Mouse (Mus musculus) adrenal gland, adult 2 months (tissue): ENCODE measurements at regions not wholly inside any gene's neighbourhood (a gene's known extent, or its start where the extent isn't known, plus 50 kb on each side); places are given as distances from the start of the nearest gene placed in this dataset.
"Not testable (repeated sequence)": the region's sequence is repeated elsewhere in the genome, so short reads cannot be mapped to it uniquely, and the experiment has no call there.

ENCODE experiments used
- DNase-seq: peaks from one replicate; pipeline ENCODE4 v3.0.0; 2021

DNA sequence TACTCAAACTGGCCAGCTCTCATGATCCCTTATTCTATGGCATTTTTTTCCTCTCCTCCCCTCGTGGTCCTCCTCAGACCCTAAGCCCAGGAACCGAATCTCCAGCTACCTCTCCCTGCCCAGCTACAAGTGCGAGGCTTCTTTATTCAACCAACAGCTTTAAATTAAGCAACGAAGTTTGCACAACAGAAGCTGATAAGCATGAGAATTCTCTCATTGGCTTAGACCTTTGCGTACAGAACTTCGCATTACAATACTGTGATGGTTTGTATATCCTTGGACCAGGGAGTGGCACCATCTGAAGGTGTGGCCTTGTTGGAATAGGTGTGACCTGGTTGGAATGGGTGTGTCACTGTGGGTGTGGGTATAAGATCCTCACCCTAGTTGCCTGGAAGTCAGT is 205.4 kb downstream of the Diras2 start:
- not testable (repeated sequence) for DNase-seq

DNA sequence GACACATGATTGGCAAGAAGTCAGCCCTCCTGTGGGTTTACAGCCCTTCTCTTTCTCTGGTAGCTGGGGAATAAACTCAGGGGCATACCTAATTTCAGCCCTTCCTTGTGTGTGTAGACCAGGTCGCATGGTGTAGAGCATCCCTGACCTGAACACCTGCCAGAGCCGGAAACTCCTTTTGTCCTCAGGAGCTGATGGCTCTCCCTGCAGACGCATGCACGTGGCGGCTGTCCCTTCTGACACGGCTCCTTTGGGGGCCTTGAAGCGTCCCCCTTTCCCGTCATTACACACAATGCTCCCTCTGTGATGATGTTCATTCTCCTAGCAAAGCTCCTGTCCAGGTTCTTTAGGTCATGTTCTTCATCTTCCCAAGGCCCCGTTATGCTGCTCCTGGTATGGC is 203.3 kb downstream of the Diras2 start:
- no peak for DNase-seq

DNA sequence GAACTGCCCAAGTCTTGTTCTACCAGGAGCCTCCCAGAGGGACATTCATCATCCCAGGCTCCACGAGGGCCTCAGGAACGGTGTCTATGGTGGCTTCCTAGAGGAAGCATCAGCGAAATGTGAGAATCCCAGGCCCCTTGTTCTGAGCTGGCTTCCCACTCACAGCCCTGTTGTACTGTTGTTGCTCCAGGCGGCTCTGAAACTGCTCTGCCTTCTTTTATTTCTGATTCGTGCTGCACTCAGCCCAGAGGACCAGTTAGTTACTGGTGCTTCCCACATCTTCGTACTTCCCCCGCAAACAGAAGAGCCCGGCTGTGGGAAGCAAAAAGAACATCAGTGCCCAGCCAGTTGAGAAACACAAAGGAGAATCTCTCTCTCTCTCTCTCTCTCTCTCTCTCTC is 202.3 kb downstream of the Diras2 start:
- no peak for DNase-seq

DNA sequence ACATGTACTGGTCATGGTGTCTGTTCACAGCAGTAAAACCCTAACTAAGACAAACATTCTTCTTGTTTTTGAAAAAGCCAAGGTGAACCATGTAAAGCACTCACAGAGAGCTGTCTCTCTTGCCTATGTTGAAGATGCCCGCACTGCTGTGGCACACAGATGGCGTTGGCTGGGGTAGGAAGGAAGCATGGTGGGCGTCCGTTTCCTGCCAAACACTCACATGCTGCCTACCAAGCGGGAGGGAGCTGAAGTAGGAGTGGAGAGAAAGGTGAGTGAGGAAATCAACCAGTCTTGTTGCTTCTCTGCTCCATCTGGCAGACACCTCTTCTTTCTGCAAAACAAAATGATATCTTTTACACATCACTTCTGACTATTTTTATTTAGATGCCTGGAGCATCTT is 200.0 kb downstream of the Diras2 start:
- no peak for DNase-seq

DNA sequence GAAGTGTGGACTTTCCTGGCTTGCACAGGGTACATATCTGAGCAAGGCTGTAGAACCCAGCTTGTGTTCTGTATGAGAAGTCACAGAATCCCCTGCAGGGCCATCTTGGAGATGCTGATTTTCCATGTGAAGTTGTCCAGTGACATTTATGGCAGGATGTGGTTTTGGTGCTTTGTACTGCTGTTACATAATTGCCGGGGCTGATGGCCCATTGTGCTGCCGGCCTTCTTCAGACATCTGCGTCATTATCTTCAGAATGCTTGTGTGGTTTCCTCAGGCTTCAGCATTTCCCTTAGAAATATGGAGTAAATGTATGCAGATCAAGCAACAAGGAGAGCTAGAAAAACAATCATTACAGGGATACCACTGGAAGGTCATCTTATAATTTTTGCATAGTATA is 196.1 kb downstream of the Diras2 start:
- DNase-seq = no peak

DNA sequence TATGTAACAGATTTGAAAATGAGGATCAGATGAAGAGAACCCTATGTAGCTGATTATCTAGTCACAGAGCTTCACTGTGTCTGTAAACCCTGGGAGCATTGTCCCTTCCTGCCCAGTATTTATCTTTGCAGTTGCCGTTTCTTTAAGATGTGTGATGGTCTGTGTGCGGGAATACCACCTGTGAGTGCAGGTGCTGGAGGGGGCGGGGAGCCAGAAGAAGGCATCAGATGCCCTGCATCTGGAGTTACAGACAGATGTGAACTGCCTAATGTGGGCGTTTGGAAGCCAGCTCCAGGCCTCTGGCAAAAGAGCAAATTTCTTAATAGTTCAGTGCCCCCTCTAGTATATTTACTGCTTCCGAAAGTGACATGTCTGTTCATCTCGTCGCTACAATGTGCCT is 193.1 kb downstream of the Diras2 start:
- no peak for DNase-seq

DNA sequence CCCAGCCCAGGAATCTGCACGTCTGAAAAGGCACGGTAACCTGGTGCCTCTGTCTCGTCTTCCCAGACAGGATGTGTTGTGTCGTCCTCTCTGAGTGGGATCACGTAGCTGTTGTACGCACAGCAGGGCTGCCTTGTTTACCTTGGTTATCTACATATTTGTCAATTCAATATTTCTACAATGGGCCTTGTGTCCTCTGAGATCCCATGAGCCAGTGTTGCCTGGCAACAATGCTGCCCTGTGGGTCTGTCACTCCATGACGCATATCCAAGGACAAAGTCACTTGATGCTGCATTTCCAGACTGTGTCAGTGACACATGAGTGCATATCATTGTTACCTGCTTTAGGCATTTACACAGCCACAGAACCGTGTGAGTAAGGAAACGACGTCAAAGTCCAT is 191.9 kb downstream of the Diras2 start:
- peak; percentile 68 for DNase-seq

DNA sequence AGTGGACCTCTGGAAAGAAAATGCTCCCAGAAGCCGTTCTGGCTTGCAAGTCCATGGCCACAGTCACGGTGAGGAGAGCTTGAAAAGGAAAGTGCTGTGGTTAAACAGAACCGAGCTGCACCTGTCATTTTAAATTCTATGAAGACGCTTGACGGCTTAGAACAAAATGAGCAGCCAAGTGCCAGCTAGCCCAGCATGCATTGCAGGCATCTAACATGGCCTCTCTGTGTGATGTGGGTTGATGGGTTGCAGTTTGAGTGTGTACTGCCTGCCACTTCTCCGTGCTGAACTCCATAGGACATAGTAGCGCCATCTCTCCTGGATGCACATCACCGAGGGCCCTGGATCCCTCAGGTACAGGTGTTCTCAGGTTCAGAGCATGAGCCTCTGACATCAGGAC is 189.1 kb downstream of the Diras2 start:
- no peak for DNase-seq

DNA sequence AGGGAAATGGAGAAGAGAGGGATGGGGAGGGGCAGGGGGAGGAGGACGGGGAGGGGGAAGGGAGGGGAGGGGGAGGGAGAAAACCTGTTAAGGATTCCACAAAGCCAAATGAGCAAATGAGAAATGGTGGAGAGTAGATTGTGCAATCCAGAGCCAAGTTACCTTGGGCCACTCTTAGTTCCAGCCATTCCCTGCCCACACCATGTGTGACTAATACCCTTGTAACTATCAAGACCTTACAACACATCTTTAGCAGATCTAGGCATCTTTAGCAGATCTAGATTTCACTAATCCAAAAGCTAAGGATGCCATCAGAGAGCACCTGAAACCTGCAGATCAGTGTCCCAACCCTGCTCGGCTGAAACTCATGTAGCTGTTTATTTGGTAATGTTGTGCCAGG is 186.7 kb downstream of the Diras2 start:
- DNase-seq = peak; percentile 11

DNA sequence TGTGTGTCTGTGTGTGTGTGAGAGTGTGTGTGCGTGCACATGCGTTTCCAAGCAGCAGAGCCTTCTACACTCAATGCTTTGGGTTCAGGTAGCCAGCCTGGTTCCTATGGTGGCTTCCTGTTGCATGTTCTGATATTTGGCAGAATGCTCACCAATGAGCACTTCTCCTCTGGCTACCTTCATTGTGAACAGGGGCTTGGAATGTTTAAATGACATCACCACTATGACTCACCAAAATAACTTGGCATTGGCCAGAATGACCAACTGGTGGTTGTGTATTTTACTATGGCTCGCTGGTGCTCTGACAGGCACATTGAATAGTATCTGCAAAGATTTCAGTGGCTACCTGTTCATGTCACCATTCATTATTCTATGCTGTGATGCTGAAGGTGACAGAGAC is 186.2 kb downstream of the Diras2 start:
- peak; percentile 9 for DNase-seq

DNA sequence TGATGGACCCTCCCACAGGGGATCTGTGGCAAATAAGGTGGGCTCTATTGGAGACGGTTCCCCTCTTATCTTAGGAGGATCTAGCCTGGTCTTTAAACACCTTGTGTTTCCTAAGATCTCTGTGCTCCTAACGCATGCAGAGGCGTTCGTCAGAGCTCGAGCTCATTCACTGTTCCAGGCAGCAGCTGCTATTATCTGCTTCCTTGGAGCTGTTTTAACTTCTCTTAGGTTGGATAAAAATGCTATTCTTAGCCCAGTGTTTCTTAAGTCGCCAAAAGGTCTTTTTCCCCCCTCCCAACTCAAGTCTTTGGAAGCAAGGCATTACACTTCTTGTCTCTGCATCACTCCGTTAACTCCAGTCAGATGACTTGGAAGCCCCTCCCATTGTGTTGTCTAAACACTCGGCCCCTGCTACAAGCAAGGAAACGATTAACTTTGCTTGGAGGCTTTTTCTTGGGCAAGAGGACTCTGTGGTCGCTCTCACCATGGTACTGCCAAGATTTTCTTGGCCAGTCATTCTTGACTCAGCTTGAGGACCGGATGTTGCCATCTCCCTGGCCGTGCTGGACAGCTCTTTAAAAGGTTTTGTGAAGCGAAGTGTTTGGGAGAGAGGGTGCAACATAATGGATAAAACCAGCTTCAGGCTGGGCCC is 185.6 kb downstream of the Diras2 start:
- DNase-seq = no peak

DNA sequence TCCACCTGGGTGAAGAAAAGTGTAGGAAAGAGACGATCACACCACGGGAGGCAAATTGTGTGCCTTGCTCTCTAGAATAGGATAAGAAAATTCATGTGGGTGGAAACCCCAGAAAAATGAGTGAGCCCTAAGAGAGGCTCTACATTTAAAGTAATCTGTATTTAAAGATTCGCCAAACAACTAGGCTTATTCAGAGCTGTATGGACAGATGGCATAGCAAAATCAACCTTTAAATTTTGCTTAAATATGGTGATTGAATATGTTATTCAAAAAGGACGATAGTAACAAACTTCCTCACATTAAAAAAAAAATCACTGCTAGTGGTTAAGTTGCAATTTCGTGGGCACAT is 185.1 kb downstream of the Diras2 start:
- no peak for DNase-seq

DNA sequence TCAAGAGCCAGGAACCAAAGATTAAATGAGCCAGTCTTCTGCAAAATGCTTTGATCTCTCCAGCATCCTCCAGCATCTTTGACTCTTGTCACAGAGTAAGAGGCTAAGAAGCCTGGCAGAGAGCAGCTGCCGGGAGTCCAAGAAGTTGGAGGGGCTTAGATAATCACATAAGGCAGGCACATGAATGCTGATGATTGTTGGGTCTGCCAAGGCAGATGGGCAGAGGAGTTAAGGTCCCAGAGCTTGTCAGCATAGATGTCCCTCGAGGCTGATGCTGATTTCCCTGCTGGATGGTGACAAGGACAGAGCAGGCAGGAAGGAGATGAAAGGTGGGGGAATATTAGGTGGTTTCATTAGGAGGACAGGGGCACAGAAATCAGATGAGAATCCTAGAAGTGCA is 183.4 kb downstream of the Diras2 start:
- no peak for DNase-seq

DNA sequence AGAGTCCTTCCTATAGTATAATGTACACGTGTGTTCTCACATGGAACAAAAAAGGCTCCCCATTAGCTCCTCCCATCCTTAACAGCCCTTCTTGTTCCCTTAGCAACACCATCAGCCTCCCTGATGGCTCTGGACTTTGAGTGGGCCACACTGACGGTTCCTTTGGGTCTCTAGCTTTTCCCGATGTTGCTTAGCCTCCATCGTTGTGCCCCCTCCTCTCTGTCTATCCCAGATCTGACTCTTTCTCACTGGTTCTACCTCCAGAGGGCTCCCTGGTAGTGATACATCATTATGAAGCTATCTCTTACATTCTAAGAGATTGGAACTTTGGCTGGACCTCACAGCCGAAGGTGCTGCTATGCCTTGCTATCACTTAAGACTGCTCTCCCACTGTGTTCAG is 181.5 kb downstream of the Diras2 start:
- no peak for DNase-seq

DNA sequence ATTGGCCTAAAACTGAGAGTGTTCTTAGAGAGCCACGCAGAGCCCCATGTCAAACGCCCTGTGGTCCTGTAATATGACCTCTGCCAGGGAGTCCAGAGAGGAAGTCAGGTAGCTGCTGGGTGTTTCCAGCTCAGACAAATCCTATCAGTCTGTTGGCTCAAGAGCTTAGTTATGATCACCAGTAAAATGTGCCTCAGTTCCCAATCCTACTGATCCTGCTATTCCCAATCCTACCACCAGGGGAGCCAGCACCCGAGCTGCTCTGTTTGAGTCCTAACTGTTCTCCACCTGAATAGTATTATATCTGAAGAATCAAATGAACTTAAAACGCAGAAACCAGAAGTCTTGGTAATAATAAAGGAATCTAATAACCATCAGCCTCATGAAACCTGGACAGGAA is 178.5 kb downstream of the Diras2 start:
- DNase-seq = no peak

DNA sequence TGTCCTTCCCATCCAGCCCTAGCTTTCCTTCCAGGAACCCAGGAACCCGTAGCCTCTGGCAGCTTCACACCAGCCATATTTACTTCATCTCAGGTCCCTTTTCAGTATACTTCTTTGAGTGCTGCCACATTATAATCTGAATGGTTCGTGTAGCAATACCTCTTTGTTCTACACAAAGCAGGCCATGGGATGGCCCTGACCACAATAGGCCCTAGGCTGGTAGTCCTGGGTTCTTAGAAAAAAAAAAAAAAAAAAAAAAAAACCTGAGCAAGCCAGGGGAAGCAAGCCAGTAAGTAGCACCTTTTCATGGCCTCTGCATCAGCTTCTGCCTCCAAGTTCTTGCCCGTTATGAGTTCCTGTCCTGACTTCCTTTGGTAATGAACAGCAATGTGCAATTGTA is 177.6 kb downstream of the Diras2 start:
- DNase-seq = no peak

DNA sequence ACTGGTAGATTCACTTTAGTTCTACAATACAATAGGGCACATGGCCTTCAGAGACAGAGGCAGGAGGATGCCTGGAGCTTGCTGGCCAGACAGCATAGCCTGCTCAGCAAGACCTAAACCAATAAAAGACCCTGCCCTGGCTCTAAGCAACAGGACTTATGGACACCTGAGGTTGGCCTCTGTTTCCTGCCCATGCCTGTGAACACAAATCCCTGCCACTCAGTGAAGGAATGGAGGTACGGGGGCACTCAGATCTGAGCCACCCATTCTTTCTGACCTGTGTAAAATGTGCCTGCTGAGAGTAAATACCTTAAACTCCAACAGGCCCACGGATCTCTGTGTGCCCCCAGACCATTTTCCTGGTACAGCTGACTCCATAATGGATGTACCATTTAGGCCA is 177.1 kb downstream of the Diras2 start:
- no peak for DNase-seq

DNA sequence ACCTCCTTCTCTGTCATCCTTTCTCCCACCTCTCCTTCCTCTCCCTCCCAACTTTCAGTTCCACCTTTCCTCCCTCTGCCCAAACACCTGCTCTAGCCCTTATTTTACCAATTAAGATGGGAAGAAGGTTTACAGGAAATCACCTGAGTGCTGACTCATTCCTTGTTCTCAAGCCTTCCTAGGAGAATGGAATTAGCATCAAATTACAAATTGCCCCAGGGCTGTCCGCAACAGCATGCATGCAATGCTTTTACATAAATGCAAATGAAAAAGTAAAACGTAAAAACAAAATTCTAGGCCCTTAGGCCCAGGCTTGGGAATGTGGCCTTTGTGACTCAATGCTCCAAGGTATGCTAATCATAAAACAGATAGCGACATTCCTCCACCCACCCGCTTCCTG is 175.2 kb downstream of the Diras2 start:
- DNase-seq = not testable (repeated sequence)

DNA sequence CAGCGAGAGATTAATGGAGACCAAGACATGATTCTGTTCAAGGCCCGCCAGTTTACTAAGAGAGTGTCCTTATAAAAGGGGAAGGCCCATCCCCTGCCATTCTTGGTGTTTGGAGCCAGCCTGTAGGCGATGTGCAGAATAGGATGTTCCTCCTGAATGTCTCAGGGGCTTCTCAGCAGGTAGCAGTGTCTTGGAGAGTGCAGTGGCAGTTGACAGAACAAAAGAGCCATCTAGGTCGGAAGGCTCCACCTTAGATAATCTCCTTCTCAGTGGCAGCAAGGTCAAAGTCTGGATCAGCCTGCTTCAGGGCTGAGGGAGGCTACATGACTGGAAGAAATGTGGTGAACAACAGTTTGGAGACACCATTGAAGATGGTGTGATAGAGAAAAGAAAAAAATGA is 171.7 kb downstream of the Diras2 start:
- DNase-seq = not testable (repeated sequence)

DNA sequence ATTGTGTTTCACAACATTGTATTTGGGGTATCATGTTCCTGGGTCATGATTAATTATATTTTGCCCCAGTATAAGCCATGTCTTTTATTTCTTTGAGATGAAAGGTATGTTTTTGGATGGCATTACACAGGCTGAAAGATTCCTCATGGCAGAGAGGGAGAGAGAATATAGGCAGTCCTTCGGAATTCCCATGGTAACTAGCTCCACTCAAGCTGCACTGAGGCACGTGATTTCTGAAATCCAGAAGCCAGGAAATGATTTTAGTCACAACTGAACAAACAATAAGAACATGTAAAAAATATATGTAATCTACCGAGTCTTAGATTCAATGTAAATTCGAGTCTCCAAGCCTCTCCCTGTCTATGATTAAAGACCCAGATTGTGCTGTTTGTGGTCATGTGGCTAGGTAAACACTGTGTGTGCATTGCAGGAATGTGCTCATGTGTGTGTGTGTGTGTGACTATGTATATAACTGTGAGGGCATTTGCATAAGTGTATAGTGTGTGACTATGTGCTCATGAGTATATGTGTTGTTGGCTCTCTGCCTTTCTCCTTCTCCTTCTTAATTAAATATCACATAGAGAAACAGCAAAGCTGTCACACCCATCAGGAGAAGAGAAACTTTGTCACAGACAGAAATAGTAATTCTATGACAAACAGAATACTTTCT is 169.8 kb downstream of the Diras2 start:
- no peak for DNase-seq

DNA sequence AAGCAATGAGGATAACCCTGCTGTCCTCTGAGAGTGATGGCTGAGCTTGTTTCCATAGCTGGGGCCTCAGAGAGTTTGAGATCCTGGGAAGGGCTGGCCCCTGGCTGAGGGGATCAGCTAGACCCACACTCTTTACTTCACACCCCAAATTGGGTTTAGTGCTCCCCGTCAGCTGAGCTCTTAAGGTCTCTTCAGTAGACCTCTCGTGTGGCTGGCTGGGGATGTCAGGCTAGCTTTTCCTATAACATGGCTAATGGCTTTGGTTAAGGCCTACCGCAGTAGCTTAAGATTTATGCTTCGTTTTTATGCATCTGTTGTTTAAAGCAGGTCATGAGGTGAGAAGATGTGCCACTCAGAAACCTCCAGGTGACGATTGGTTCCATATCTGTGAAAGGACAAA is 168.8 kb downstream of the Diras2 start:
- no peak for DNase-seq

DNA sequence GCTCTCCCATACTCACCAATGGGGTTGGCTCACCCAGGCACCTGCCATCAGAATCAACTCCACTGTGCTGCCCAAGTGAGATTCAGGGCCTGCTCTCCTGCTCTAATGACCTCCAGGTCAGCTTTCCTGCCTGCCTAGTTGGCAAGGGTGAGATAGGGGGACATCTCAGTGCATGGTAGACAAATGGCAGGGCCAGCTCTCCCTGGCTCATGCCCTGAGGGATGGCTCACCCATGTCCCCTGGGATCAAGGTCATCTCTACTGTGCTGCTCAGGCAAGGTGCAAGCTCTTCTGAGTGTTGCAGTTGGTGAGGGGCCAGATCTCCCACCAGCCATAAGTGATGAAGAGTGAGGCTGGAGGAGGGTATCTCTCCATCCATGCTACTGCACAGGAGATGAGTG is 161.2 kb downstream of the Diras2 start:
- DNase-seq = no peak

DNA sequence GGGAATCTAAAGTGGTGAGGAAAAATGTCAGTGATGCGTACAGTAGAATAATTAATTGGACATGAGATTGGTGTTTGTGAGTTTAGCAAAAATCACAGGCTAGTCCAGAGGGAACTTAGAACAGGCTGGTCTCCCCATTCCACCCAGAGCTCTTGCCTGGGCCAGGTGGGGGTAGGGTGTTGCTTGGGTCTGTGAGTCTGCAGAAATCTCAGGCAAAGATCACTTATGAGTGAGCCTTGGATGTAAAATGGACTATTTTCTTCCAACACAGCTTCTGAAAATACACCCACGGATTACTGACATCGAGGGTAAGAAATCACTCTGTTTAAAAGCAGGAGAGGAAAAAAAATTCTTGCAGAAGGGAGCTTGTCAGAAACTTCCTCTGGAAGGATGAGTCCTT is 159.1 kb downstream of the Diras2 start:
- no peak for DNase-seq

DNA sequence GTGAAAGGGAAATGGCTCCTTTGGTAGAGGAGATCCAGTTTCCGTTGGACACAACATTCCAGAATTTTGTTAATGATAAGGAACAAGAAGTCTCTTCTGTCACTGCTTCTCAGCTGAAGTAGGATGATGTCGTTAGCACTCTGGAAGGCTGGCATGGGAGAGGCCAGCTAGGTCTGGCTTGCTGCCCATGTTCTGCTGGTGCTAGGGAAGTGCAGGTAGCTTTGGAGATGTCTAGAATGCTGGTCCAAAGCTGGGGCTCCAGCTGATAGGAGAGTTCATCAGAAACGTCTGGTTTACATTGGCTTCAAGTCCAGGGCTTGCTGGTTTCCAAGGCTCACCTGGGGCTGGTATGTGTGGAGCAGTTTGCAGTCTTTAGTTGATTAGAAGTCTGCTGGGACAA is 156.3 kb downstream of the Diras2 start:
- DNase-seq = no peak

DNA sequence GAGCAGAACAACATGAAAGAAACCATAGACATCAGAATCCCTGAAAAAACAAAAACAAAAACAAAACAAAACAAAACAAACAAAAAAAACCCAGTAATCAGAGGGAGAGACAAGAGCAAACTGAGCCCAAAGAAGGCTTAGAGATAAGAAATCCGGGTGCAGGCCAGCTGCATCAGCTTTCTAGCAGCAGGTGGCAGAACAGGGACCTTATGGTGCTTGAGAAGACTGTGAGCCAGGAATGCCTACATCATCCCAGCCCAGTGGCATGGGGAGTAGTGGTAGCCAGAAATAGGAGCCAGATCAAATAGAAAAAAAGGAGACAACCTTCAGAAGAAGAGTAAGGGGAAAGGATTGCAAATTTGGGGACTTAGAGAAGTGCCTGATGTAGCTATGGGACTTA is 152.8 kb downstream of the Diras2 start:
- no peak for DNase-seq
